Mouse (Mus musculus) cerebellum, adult 9-11 months (tissue): ENCODE measurements around the gene Gm17387.
A peak's percentile ranks its signal among the peaks of the same experiment; 100 is the strongest.

Experiments
- DNase-seq: peaks from one replicate; pipeline ENCODE4 v3.0.0; 2022

Gm17387 gene

GRCm38 (mm10) chr7:141028831-141029230, at the start of gene Gm17387:
Gm17387 (plus strand) TSS chr7:141029131.
- no peak for DNase-seq

- DNase-seq = no peak
Measured at GRCm38 (mm10) chr7:140981704-140982103, 47.2 kb upstream of the Gm17387 start.

- no peak for DNase-seq
Measured at GRCm38 (mm10) chr7:140982971-140983370, 46.0 kb upstream of the Gm17387 start.

- DNase-seq = no peak
Measured at GRCm38 (mm10) chr7:140987182-140988138, 41.5 kb upstream of the Gm17387 start.

GRCm38 (mm10) chr7:140989022-140989421, 39.9 kb upstream of the Gm17387 start:
- DNase-seq = no peak

GRCm38 (mm10) chr7:140990185-140990584, 38.7 kb upstream of the Gm17387 start:
- DNase-seq = no peak

- DNase-seq = no peak
Measured at GRCm38 (mm10) chr7:140990622-140991021, 38.3 kb upstream of the Gm17387 start.

- DNase-seq = no peak
Measured at GRCm38 (mm10) chr7:140991117-140991689, 37.7 kb upstream of the Gm17387 start.

- no peak for DNase-seq
Measured at GRCm38 (mm10) chr7:140997817-140998216, 31.1 kb upstream of the Gm17387 start.

GRCm38 (mm10) chr7:140998853-140999700, 29.9 kb upstream of the Gm17387 start:
- no peak for DNase-seq

- DNase-seq = no peak
Measured at GRCm38 (mm10) chr7:141000881-141001708, 27.8 kb upstream of the Gm17387 start.

- DNase-seq = no peak
Measured at GRCm38 (mm10) chr7:141003248-141004010, 25.5 kb upstream of the Gm17387 start.

- DNase-seq = no peak
Measured at GRCm38 (mm10) chr7:141006446-141006845, 22.5 kb upstream of the Gm17387 start.

GRCm38 (mm10) chr7:141006914-141007313, 22.0 kb upstream of the Gm17387 start:
- DNase-seq = no peak

GRCm38 (mm10) chr7:141008312-141008761, 20.6 kb upstream of the Gm17387 start:
- DNase-seq = peak; percentile 6

GRCm38 (mm10) chr7:141008938-141009660, 19.8 kb upstream of the Gm17387 start:
- peak; percentile 47 for DNase-seq

- DNase-seq = no peak
Measured at GRCm38 (mm10) chr7:141009665-141010064, 19.3 kb upstream of the Gm17387 start.

- DNase-seq = no peak
Measured at GRCm38 (mm10) chr7:141010593-141010992, 18.3 kb upstream of the Gm17387 start, which contains the start of gene Ifitm3. Ifitm3 (minus strand) TSS chr7:141010770.

GRCm38 (mm10) chr7:141011238-141011770, 17.6 kb upstream of the Gm17387 start:
- DNase-seq = no peak
